Mouse (Mus musculus) liver, embryonic 15.5 days (tissue): ENCODE measurements around the gene Palm. TPM values are rescaled to one million over a fixed set of nuclear protein-coding genes. Genes with fewer than 3 reads are reported as not detected.

ENCODE experiments used
- ATAC-seq: fragments of 200-750 bp; cut with Nextera tagmentation; 2 replicates; pipeline ENCODE4 v1.8.0; 2017; ENCODE audit warnings: moderate number of reproducible peaks, mild to moderate bottlenecking, moderate library complexity; ENCODE audit not compliant: insufficient read depth
- H3K27ac ChIP-seq: fragments of 300-500 bp; sonication (generic); replicated peaks from 2 replicates; pipeline ENCODE4 v1.5.1; 2015; ENCODE audit warnings: mild to moderate bottlenecking, inconsistent platforms
- H3K27me3 ChIP-seq: fragments of 300-500 bp; sonication (generic); 2 replicates; pipeline ENCODE4 v1.6.1; 2015; ENCODE audit warnings: mild to moderate bottlenecking, inconsistent platforms
- H3K36me3 ChIP-seq: fragments of 300-500 bp; sonication (generic); replicated peaks from 2 replicates; pipeline ENCODE4 v1.6.1; 2015; ENCODE audit warnings: moderate library complexity, mild to moderate bottlenecking, inconsistent platforms
- H3K4me1 ChIP-seq: fragments of 300-500 bp; sonication (generic); replicated peaks from 2 replicates; pipeline ENCODE4 v1.6.1; 2015; ENCODE audit warnings: inconsistent platforms
- H3K4me2 ChIP-seq: fragments of 300-500 bp; sonication (generic); 2 replicates; pipeline ENCODE4 v1.6.1; 2015; ENCODE audit warnings: moderate library complexity, mild to moderate bottlenecking, inconsistent platforms
- H3K4me3 ChIP-seq: fragments of 300-500 bp; sonication (generic); replicated peaks from 2 replicates; pipeline ENCODE4 v1.5.1; 2015; ENCODE audit warnings: mild to moderate bottlenecking, inconsistent platforms
- H3K9ac ChIP-seq: fragments of 300-500 bp; sonication (generic); 2 replicates; pipeline ENCODE4 v1.6.1; 2015; ENCODE audit warnings: moderate library complexity, mild to moderate bottlenecking, inconsistent platforms
- H3K9me3 ChIP-seq: fragments of 300-500 bp; sonication (generic); replicated peaks from 2 replicates; pipeline ENCODE4 v1.6.1; 2016; ENCODE audit warnings: inconsistent platforms
- WGBS: fragments of 180-500 bp; shearing (Covaris S2); methylation state at CpG from one replicate; pipeline ENCODE4 v1.1.7; 2015; ENCODE audit warnings: mixed read lengths; ENCODE audit not compliant: insufficient replicate concordance; 5-methylcytosine and 5-hydroxymethylcytosine counted together
- polyA plus RNA-seq: library from polyadenylated mRNA; unstranded; fragments of >200 nt; fragmentation: Nextera tagmentation; extraction: Ambion mirVana; gene quantifications from 2 replicates; pipeline ENCODE4 v1.2.1, GENCODE M21; 2015

Gene Palm
- polyA plus RNA-seq, 1 experiment from 2014 or later: 8.8 TPM

GRCm38 (mm10) chr10:79760603-79761143 lies 32.7 kb upstream of the Palm start:
- H3K27ac ChIP-seq: no peak overlapping the region
- no peak overlapping the region for H3K4me3 ChIP-seq
- no peak overlapping the region for H3K9ac ChIP-seq
- no peaks in the 10 kb centered on the region for H3K9me3 ChIP-seq
- WGBS: 78% methylated on average over 11 of the region's 11 CpGs
- peaks cover 25% of the 10 kb centered on the region for H3K4me1 ChIP-seq
- H3K4me2 ChIP-seq: no peak overlapping the region
- H3K27me3 ChIP-seq: peaks cover 3% of the 10 kb centered on the region; the same call in 1 of the 2 replicates
- no peak for ATAC-seq
- peaks cover 64% of the 10 kb centered on the region for H3K36me3 ChIP-seq

- H3K9ac ChIP-seq: no peak overlapping the region
- WGBS: 70% methylated on average over 3 of the region's 3 CpGs
- peaks cover 47% of the 10 kb centered on the region for H3K36me3 ChIP-seq
- H3K27ac ChIP-seq: no peak overlapping the region
- no peaks in the 10 kb centered on the region for H3K27me3 ChIP-seq
- H3K4me3 ChIP-seq: no peak overlapping the region
- H3K4me2 ChIP-seq: no peak overlapping the region
- no peak for ATAC-seq
- peaks cover 40% of the 10 kb centered on the region for H3K4me1 ChIP-seq
- H3K9me3 ChIP-seq: no peaks in the 10 kb centered on the region
These were observed 30.5 kb upstream of the Palm start for GRCm38 (mm10) chr10:79762875-79763274.

- Histone ChIP-seq H3K4me3 (no peak overlapping the region), H3K9me3 (no peaks in the 10 kb centered on the region), H3K4me1 (peaks cover 48% of the 10 kb centered on the region), H3K27me3 (no peaks in the 10 kb centered on the region), H3K4me2 (no peak overlapping the region), H3K9ac (no peak overlapping the region), H3K36me3 (peaks cover 33% of the 10 kb centered on the region), H3K27ac (no peak overlapping the region)
- 65% methylated on average over 7 of the region's 7 CpGs for WGBS
- ATAC-seq: no peak
These were observed 29.1 kb upstream of the Palm start for GRCm38 (mm10) chr10:79764234-79764633.

- Histone ChIP-seq H3K27ac (0 out of 2 replicates have a peak overlapping the region, but pooled peaks have one; percentile 88), H3K36me3 (peaks cover 25% of the 10 kb centered on the region), H3K4me1 (peaks cover 48% of the 10 kb centered on the region), H3K27me3 (no peaks in the 10 kb centered on the region), H3K4me2 (peak overlapping the region; percentile 98), H3K9ac (peak overlapping the region; percentile 91), H3K9me3 (no peaks in the 10 kb centered on the region), H3K4me3 (peak overlapping the region; percentile 97)
- 57% methylated on average over 2 of the region's 2 CpGs for WGBS
- ATAC-seq: no peak
These were observed 28.1 kb upstream of the Palm start for GRCm38 (mm10) chr10:79765228-79765745.

- peaks cover 3% of the 10 kb centered on the region; the same call in 1 of the 2 replicates for H3K27me3 ChIP-seq
- peak overlapping the region; percentile 98 for H3K4me2 ChIP-seq
- no peak for ATAC-seq
- WGBS: 4% methylated on average over 16 of the region's 16 CpGs
- peak overlapping the region; percentile 91 for H3K9ac ChIP-seq
- no peaks in the 10 kb centered on the region for H3K9me3 ChIP-seq
- H3K4me1 ChIP-seq: peaks cover 48% of the 10 kb centered on the region
- H3K36me3 ChIP-seq: peaks cover 17% of the 10 kb centered on the region
- H3K4me3 ChIP-seq: peak overlapping the region; percentile 97
- H3K27ac ChIP-seq: peak overlapping the region; percentile 88
These were observed 27.3 kb upstream of the Palm start for GRCm38 (mm10) chr10:79766001-79766507.

GRCm38 (mm10) chr10:79766508-79767325 lies 26.7 kb upstream of the Palm start, which contains the start of gene Rnf126:
Rnf126 (minus strand) TSS chr10:79766952.
- H3K4me1 ChIP-seq: peaks cover 48% of the 10 kb centered on the region
- peaks cover 3% of the 10 kb centered on the region; the same call in 1 of the 2 replicates for H3K27me3 ChIP-seq
- H3K9me3 ChIP-seq: no peaks in the 10 kb centered on the region
- H3K4me2 ChIP-seq: peak within 1 kb of the TSS; percentile 98
- WGBS: under 1% methylated on average over 101 of the region's 101 CpGs
- peaks cover 10% of the 10 kb centered on the region for H3K36me3 ChIP-seq
- H3K4me3 ChIP-seq: peak within 1 kb of the TSS; percentile 97
- H3K27ac ChIP-seq: peak within 1 kb of the TSS; percentile 88
- H3K9ac ChIP-seq: peak within 1 kb of the TSS; percentile 91
- peak; percentile 91 for ATAC-seq

GRCm38 (mm10) chr10:79767372-79768244 lies 25.8 kb upstream of the Palm start:
- H3K9ac ChIP-seq: peak overlapping the region; percentile 91
- H3K4me2 ChIP-seq: peak overlapping the region; percentile 98
- no peaks in the 10 kb centered on the region for H3K9me3 ChIP-seq
- H3K27me3 ChIP-seq: peaks cover 10% of the 10 kb centered on the region; the same call in 1 of the 2 replicates
- H3K4me1 ChIP-seq: peaks cover 48% of the 10 kb centered on the region
- peak overlapping the region; percentile 97 for H3K4me3 ChIP-seq
- peaks cover 1% of the 10 kb centered on the region for H3K36me3 ChIP-seq
- peak; percentile 38 for ATAC-seq
- peak overlapping the region; percentile 88 for H3K27ac ChIP-seq
- 9% methylated on average over 40 of the region's 40 CpGs for WGBS

- H3K4me3 ChIP-seq: peak overlapping the region; percentile 97; the same call in 1 of the 2 replicates
- peaks cover 10% of the 10 kb centered on the region; the same call in 1 of the 2 replicates for H3K27me3 ChIP-seq
- no peaks in the 10 kb centered on the region; the same call in 1 of the 2 replicates for H3K36me3 ChIP-seq
- H3K9ac ChIP-seq: no peak overlapping the region
- H3K27ac ChIP-seq: no peak overlapping the region
- ATAC-seq: no peak
- peaks cover 43% of the 10 kb centered on the region for H3K4me1 ChIP-seq
- peak overlapping the region; percentile 98; the same call in 1 of the 2 replicates for H3K4me2 ChIP-seq
- WGBS: 4% methylated on average over 5 of the region's 5 CpGs
- H3K9me3 ChIP-seq: no peaks in the 10 kb centered on the region
These were observed 25.0 kb upstream of the Palm start for GRCm38 (mm10) chr10:79768400-79768799.

- H3K4me2 ChIP-seq: no peak overlapping the region
- H3K36me3 ChIP-seq: no peaks in the 10 kb centered on the region
- no peak overlapping the region for H3K4me3 ChIP-seq
- H3K27ac ChIP-seq: no peak overlapping the region
- WGBS: 52% methylated on average over 4 of the region's 4 CpGs
- H3K4me1 ChIP-seq: peaks cover 35% of the 10 kb centered on the region
- peaks cover 10% of the 10 kb centered on the region; the same call in 1 of the 2 replicates for H3K27me3 ChIP-seq
- ATAC-seq: no peak
- H3K9me3 ChIP-seq: no peaks in the 10 kb centered on the region
- no peak overlapping the region for H3K9ac ChIP-seq
These were observed 24.0 kb upstream of the Palm start for GRCm38 (mm10) chr10:79769329-79769728.

- no peaks in the 10 kb centered on the region for H3K9me3 ChIP-seq
- no peak overlapping the region for H3K9ac ChIP-seq
- peaks cover 25% of the 10 kb centered on the region for H3K27me3 ChIP-seq
- 85% methylated on average over 3 of the region's 3 CpGs for WGBS
- no peaks in the 10 kb centered on the region for H3K36me3 ChIP-seq
- no peak overlapping the region for H3K27ac ChIP-seq
- H3K4me3 ChIP-seq: no peak overlapping the region
- ATAC-seq: no peak
- H3K4me2 ChIP-seq: no peak overlapping the region
- peaks cover 19% of the 10 kb centered on the region for H3K4me1 ChIP-seq
These were observed 21.1 kb upstream of the Palm start for GRCm38 (mm10) chr10:79772320-79772719.
